Mouse (Mus musculus) gastrocnemius, postnatal 25 days (tissue): ENCODE results near the gene Snap91. TPM values are rescaled to one million over a fixed set of nuclear protein-coding genes. Genes with fewer than 3 reads are reported as not detected.

Experiments
- DNase-seq: peaks from one replicate; pipeline ENCODE4 v3.0.0; 2022
- total RNA-seq, 2 experiments: library from RNA; stranded (reverse); gene quantifications; 1 replicate in 1 of 2; 2 replicates in 1 of 2; pipeline ENCODE4 v1.2.3; 2021

Snap91 gene
- total RNA-seq, 2 experiments from 2014 or later: 0.21 to 0.51 TPM

DNA sequence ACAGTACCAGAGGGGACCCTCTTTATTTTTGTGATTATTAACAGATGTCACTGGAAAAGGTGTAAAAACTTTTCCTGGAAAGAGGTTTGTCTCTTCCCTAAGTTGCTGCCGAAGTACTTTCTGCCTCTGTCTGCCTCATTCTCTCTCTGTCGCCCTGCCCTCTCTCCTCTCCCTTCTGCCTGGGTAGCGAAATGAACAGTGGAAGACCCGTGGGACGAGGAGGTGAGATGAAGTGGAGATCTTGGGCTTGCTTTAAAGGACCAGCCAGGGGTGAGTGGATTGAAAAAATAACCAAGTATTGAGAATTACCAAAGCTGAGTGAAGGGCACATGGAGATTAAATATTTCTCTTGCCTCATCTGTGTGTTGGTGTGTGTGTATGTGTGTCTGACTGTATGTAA, 136.4 kb downstream of the Snap91 start:
- DNase-seq: no peak

GRCm38 (mm10) chr9:86742959-86743911, 137.2 kb downstream of the Snap91 start, which contains the start of gene Prss35:
Gene Prss35 (plus strand): TSS chr9:86743649.
- peak; percentile 12 for DNase-seq

GRCm38 (mm10) chr9:86739971-86740370, 140.5 kb downstream of the Snap91 start:
- DNase-seq: no peak

DNA sequence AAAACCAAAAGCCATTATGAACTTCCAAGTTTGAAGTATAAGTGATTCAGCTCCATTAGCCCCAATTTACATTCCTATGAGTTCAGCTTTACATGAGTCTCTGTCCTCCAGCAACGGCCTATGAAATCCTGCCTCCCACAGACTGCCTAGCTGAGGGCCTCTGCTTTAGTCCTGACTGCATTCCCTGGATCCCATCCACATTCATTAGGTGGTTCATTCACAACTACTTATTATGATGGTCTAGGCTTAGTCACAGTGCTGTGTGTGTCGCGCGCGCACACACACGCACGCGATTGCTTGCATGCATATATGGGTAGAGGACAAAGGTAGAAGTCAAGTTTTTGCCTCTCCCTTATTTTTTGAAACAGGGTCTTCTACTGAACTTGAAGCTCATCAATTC, 141.7 kb downstream of the Snap91 start:
- DNase-seq: no peak

- no peak for DNase-seq
These were observed 142.4 kb downstream of the Snap91 start for GRCm38 (mm10) chr9:86738067-86738466.

DNA sequence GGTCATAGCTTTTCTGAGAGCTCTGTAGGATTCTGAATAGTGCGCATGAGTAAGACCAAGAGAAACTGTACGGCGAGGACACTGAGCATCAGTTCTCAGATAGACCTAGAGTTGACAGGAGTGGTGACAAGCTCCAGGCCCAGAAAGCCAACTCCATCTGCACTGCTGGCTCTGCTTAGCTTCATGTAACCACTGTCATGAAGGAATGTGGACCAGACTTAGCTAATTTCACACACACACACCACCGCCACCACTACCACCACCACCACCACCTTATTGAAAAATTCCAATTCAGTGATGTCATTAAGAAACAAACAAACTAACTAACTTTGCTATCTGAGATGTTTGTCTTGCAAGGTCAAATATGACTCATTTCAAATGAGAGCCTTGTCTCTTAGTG, 143.5 kb downstream of the Snap91 start:
- DNase-seq: no peak

DNA sequence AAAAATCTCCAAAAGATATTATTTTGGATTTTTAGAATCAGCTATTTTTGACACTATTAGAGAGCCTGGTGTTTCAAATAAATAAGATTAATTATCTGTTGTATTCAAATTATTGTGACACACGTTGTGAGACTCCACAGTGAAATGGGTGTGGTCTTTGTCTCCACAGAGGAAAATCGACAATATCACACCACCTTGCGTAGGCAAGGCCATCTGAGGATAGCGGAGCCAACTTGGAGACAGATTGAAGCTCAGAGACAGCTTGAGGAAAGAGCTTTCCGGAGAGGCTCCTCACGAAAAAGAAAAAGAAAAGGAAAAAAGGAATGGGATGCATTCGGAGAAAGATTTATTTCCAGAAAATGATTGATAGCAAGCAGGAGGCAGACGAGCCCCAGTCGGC, 145.7 kb downstream of the Snap91 start:
- DNase-seq: no peak

DNA sequence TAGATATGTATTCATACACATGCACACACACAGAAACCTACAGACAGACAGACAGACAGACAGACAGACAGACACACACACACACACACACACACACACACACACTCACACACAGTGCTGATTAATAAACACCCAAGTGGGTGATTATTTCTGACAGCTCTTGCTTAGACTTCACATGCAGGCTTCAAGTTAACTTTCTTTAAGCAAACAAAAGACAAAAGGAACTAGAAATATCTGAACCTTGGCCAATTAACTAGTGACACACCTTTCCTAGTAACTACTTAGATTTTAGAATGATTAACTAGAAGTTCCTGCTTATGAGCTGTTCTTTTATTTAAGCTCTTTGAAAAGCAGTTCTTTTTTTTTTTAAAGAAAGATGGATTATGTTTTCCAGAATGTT, 146.1 kb downstream of the Snap91 start:
- DNase-seq: no peak

- no peak for DNase-seq
These were observed 150.6 kb downstream of the Snap91 start for GRCm38 (mm10) chr9:86729811-86730210.

DNA sequence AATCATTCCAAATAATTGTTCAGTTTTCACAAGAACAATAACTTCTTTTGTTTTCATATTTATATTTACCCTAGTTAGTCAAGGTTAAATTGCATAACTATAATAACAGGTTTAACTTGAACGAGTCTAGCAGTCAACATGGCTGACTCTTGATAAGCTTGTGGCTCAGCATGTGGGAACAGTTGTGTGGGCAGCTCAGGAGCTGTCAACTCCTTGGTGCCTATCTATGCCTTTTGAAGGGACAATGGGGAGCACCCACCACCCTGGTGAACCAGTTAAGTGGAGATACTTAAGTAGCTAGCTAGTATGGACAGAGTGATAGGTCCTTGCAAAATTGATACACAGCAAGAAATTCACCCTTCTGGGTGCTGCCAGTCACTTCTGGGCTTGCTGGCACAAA, 151.4 kb downstream of the Snap91 start:
- no peak for DNase-seq

DNA sequence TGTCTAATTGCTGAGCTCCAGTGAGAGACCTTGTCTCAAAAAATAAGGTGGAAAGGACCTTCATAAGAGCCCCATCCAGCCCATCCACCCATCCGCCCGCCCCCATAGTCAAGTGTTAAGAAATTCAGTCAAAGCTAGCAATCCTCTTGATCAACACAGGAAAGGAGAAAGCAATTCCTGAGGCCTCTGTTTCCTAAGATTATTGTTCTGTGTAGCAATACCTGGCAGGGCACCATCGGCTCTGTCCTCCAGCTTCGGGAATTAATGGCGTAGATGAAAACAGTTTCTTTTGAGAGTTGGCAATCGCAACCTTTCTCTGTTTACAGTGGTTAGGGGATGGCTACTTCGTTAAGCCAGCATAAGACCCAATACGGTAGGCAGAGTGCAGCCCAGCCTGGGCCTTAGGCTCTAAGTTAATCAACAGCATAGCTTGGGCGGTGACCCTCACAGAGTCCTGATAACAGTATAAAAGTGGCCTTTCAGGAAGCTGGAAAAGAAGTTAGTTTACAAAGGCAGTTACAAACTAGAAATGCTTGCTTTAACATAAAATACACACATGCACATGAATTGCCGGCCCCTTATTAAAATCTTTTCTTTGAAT, 152.1 kb downstream of the Snap91 start:
- DNase-seq: no peak

- no peak for DNase-seq
These were observed 154.1 kb downstream of the Snap91 start for GRCm38 (mm10) chr9:86726381-86726720.

GRCm38 (mm10) chr9:86725604-86726380, 154.7 kb downstream of the Snap91 start:
- DNase-seq: no peak

- DNase-seq: no peak
These were observed 155.4 kb downstream of the Snap91 start for GRCm38 (mm10) chr9:86725066-86725465.

DNA sequence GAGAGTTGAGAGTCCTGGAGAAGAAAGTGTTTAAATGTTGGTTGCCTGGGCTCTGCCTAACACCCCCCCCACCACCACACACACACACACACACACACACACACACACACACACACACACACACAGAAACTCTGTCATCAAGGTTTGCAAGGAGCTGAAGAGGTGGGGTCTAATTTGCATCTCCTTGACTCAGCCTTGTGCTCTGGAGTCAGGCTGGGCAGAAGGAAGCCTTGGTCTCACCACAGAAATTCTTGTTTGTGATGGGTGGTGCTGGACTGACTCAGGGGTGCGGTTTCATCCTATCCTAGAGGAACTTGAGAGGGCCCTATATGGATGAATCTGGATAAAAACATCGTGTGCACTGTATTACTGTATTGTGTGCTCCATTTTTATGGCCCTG, 159.7 kb downstream of the Snap91 start:
- no peak for DNase-seq

- no peak for DNase-seq
These were observed 160.2 kb downstream of the Snap91 start for GRCm38 (mm10) chr9:86720227-86720626.

- DNase-seq: no peak
These were observed 163.3 kb downstream of the Snap91 start for GRCm38 (mm10) chr9:86717119-86717518.

GRCm38 (mm10) chr9:86716540-86716939, 163.9 kb downstream of the Snap91 start:
- DNase-seq: no peak
